Mouse (Mus musculus): ENCODE measurements at regions not wholly inside any gene's neighbourhood (a gene's known extent, or its start where the extent isn't known, plus 50 kb on each side); places are given as distances from the start of the nearest gene placed in this dataset.

DNA sequence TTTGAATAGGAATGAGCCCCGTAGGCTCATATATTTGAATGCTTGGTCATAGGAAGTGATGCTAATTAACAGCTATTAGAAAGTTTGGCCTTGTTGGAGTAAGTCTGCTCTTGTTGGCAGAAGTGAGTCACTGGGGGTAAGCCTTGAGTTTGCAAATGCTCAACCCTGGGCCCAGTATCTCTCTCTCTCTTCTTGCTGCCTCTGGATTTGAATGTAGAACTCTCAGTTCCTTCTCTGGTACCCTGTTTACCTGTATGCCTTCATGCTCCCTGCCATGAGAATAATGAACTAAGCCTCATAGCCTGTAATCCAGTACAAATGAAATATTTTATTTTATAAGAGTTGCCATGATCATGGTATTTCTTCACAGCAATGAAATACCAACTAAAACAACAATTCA is 308.4 kb upstream of the Tbl1xr1 start:
- no peak overlapping the region for H3K4me3 ChIP-seq (ENCODE audit: insufficient read depth in 1 of 2, low read depth in 1 of 2, low read length in 2 of 2, poor library complexity in 1 of 2, severe bottlenecking in 1 of 2)
- TF ChIP-seq MAFK (IDR thresholded peaks at IDR 0.05; ENCODE audit: insufficient read depth, low read depth, low read length) = no peak
- TF ChIP-seq HCFC1 (IDR thresholded peaks at IDR 0.05; ENCODE audit: borderline replicate concordance, insufficient read depth, low read length) = no peak
- no peak for TF ChIP-seq ZC3H11A (IDR thresholded peaks at IDR 0.05; ENCODE audit: borderline replicate concordance, low read depth, low read length)
- no peak overlapping the region for H3K9ac ChIP-seq (ENCODE audit: insufficient read depth, low read depth, low read length, poor library complexity, severe bottlenecking)
- H3K9me3 ChIP-seq (ENCODE audit: control insufficient read depth, insufficient read depth, low read depth, low read length) = no peaks in the 10 kb centered on the region
- H3K4me1 ChIP-seq (ENCODE audit: control insufficient read depth in 2 of 2, insufficient read depth in 2 of 2, low read length in 2 of 2, poor library complexity in 1 of 2) = no peaks in the 10 kb centered on the region
- H3K36me3 ChIP-seq (ENCODE audit: control insufficient read depth, insufficient read depth, low read length, poor library complexity, severe bottlenecking) = no peaks in the 10 kb centered on the region
- no peak overlapping the region for H3K27ac ChIP-seq (ENCODE audit: insufficient read depth, low read depth, low read length, poor library complexity, severe bottlenecking)
- DNase-seq (ENCODE audit: low read depth, low spot score) = no peak
- in situ Hi-C loops (cut with MboI; ENCODE audit: low sequenced_read_pairs in 2 of 2, unreplicated experiment in 2 of 2) = no loop called here

DNA sequence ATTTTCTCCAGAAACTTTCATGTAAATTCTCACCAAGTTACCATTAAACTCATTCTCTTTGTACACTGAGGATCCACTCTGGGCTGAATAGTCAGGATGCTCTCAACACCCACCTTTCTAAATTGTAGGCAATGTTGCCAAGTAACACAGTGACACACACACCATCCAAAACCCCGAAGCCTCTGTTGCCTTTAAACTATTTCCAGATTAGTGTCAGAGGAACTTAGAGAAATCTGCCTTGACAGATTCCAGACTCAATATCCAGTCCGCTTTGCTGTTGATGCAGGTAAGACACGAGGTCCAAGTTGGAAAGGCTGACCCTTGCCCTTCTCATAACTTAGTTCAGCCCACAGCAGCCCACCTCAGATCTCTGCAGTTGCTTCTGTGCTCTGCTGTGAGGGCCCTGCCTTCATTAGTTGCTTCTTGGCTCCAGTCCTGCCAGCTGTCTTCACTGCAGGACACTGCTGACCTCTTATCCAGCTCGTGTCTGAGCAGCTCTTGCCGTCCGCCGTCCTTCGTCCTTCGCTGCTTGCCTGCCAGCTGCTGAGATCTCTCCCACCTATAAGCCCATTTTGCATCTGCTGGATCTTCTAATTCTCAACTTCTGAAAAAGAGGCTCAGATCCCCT is 306.4 kb upstream of the Tbl1xr1 start:
- no peak overlapping the region for H3K9ac ChIP-seq (ENCODE audit: insufficient read depth, low read depth, low read length, poor library complexity, severe bottlenecking)
- TF ChIP-seq CHD2 (IDR thresholded peaks at IDR 0.05; ENCODE audit: low read depth, low read length) (no peak), ZC3H11A (IDR thresholded peaks at IDR 0.05; ENCODE audit: borderline replicate concordance, low read depth, low read length) (no peak), ZNF384 (IDR thresholded peaks at IDR 0.05; ENCODE audit: low read depth, low read length) (no peak), MAFK (IDR thresholded peaks at IDR 0.05; ENCODE audit: insufficient read depth, low read depth, low read length) (no peak)
- no peaks in the 10 kb centered on the region for H3K9me3 ChIP-seq (ENCODE audit: control insufficient read depth, insufficient read depth, low read depth, low read length)
- in situ Hi-C loops (cut with MboI; ENCODE audit: low sequenced_read_pairs in 2 of 2, unreplicated experiment in 2 of 2) = no loop called here
- H3K4me3 ChIP-seq (ENCODE audit: insufficient read depth in 1 of 2, low read depth in 1 of 2, low read length in 2 of 2, poor library complexity in 1 of 2, severe bottlenecking in 1 of 2) = no peak overlapping the region
- H3K36me3 ChIP-seq (ENCODE audit: control insufficient read depth, insufficient read depth, low read length, poor library complexity, severe bottlenecking) = no peaks in the 10 kb centered on the region
- H3K4me1 ChIP-seq (ENCODE audit: control insufficient read depth in 2 of 2, insufficient read depth in 2 of 2, low read length in 2 of 2, poor library complexity in 1 of 2) = no peaks in the 10 kb centered on the region
- H3K27ac ChIP-seq (ENCODE audit: insufficient read depth, low read depth, low read length, poor library complexity, severe bottlenecking) = no peak overlapping the region
- DNase-seq (ENCODE audit: low read depth, low spot score) = no peak

DNA sequence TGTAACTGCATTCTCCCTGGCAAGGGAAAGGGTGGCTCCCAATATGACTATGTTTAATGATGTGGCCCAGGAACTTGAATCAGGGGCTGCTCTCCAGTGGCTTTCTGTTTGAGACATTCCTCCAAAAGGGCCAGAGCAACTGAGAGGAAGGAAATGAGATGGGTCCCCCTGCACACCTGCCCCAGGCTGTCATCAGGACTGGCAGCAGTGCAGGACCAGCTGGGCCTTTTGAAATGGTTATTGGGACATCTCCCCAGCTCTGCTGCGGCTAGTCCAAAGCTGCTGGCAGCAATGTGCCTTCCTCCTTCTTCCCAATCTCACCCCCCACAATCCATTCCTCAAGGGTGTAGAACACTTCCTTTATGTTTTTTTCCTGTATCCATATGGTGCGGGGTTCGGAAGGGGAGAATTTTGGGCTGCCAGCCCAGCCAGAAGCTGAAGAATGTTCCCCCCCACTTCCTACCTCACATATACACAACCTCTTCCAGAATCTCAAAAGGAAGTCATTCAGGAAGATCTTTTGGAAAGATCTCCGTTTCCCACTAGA is 304.6 kb upstream of the Tbl1xr1 start:
- no peak overlapping the region for H3K9ac ChIP-seq (ENCODE audit: insufficient read depth, low read depth, low read length, poor library complexity, severe bottlenecking)
- no peak for DNase-seq (ENCODE audit: low read depth, low spot score)
- in situ Hi-C loops (cut with MboI; ENCODE audit: low sequenced_read_pairs in 2 of 2, unreplicated experiment in 2 of 2) = no loop called here
- TF ChIP-seq ZNF384 (IDR thresholded peaks at IDR 0.05; ENCODE audit: low read depth, low read length) (no peak), CHD2 (IDR thresholded peaks at IDR 0.05; ENCODE audit: low read depth, low read length) (no peak), ZC3H11A (IDR thresholded peaks at IDR 0.05; ENCODE audit: borderline replicate concordance, low read depth, low read length) (no peak), HCFC1 (IDR thresholded peaks at IDR 0.05; ENCODE audit: borderline replicate concordance, insufficient read depth, low read length) (no peak), MAFK (IDR thresholded peaks at IDR 0.05; ENCODE audit: insufficient read depth, low read depth, low read length) (no peak)
- no peak overlapping the region for H3K27ac ChIP-seq (ENCODE audit: insufficient read depth, low read depth, low read length, poor library complexity, severe bottlenecking)
- no peak overlapping the region for H3K4me3 ChIP-seq (ENCODE audit: insufficient read depth in 1 of 2, low read depth in 1 of 2, low read length in 2 of 2, poor library complexity in 1 of 2, severe bottlenecking in 1 of 2)
- no peaks in the 10 kb centered on the region for H3K9me3 ChIP-seq (ENCODE audit: control insufficient read depth, insufficient read depth, low read depth, low read length)
- H3K4me1 ChIP-seq (ENCODE audit: control insufficient read depth in 2 of 2, insufficient read depth in 2 of 2, low read length in 2 of 2, poor library complexity in 1 of 2) = no peaks in the 10 kb centered on the region
- no peaks in the 10 kb centered on the region for H3K36me3 ChIP-seq (ENCODE audit: control insufficient read depth, insufficient read depth, low read length, poor library complexity, severe bottlenecking)

DNA sequence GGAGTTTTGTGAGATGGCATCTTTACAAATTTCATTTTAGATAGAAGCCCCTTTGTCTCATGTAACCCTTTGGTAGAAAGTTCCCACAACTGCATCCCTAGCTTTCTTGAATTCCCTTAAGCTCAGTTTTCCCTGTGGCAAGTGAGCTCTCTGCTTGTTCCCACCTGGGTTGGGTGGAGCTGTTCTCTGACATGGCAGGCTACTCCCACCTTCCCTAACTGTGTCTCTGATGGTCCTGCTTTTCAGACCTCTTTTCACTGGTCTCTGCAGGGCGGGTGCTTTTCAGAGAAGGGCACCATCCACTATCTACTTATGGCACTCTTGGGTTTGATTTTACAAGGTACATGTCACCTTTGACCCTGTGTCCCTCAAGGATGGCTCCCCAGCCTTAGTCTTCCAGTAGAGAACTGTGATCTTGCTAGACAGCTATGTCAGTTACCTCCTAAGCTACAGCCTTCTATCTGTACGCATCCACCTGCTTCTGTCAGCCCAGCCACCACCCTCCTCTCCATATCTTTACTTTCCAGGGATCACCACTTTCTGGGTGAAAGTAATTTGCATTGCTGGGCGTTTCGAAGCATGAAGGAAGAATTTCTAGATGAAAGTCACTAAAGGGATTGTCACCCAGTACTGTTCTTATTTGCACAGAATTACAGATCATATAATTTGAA is 302.1 kb upstream of the Tbl1xr1 start:
- TF ChIP-seq MAFK (IDR thresholded peaks at IDR 0.05; ENCODE audit: insufficient read depth, low read depth, low read length) = no peak
- no peak for TF ChIP-seq ZNF384 (IDR thresholded peaks at IDR 0.05; ENCODE audit: low read depth, low read length)
- no peak for TF ChIP-seq ZC3H11A (IDR thresholded peaks at IDR 0.05; ENCODE audit: borderline replicate concordance, low read depth, low read length)
- TF ChIP-seq HCFC1 (IDR thresholded peaks at IDR 0.05; ENCODE audit: borderline replicate concordance, insufficient read depth, low read length) = no peak
- TF ChIP-seq CHD2 (IDR thresholded peaks at IDR 0.05; ENCODE audit: low read depth, low read length) = no peak
- Histone ChIP-seq H3K36me3 (ENCODE audit: control insufficient read depth, insufficient read depth, low read length, poor library complexity, severe bottlenecking) (no peaks in the 10 kb centered on the region), H3K27ac (ENCODE audit: insufficient read depth, low read depth, low read length, poor library complexity, severe bottlenecking) (no peak overlapping the region), H3K4me1 (ENCODE audit: control insufficient read depth in 2 of 2, insufficient read depth in 2 of 2, low read length in 2 of 2, poor library complexity in 1 of 2) (no peaks in the 10 kb centered on the region), H3K9ac (ENCODE audit: insufficient read depth, low read depth, low read length, poor library complexity, severe bottlenecking) (no peak overlapping the region), H3K9me3 (ENCODE audit: control insufficient read depth, insufficient read depth, low read depth, low read length) (no peaks in the 10 kb centered on the region), H3K4me3 (ENCODE audit: insufficient read depth in 1 of 2, low read depth in 1 of 2, low read length in 2 of 2, poor library complexity in 1 of 2, severe bottlenecking in 1 of 2) (no peak overlapping the region)
- DNase-seq (ENCODE audit: low read depth, low spot score) = no peak
- in situ Hi-C loops (cut with MboI; ENCODE audit: low sequenced_read_pairs in 2 of 2, unreplicated experiment in 2 of 2) = no loop called here

Data from ES-E14 (cell line).